Mouse (Mus musculus) limb, embryonic 14.5 days (tissue): ENCODE measurements around the gene Rbm20. TPM values are rescaled to one million over a fixed set of nuclear protein-coding genes. Genes with fewer than 3 reads are reported as not detected.

ENCODE experiments used
- ATAC-seq: fragments of 200-750 bp; cut with Nextera tagmentation; 2 replicates; pipeline ENCODE4 v1.8.0; 2017; ENCODE audit warnings: low read depth, moderate number of reproducible peaks, moderate TSS enrichment; ENCODE audit not compliant: low FRiP score
- DNase-seq: peaks from one replicate; pipeline ENCODE4 v3.0.0-alpha.2; 2015; ENCODE audit warnings: low spot score
- H3K27ac ChIP-seq: fragments of 300-500 bp; sonication (generic); replicated peaks from 2 replicates; pipeline ENCODE4 v1.5.1; 2014; ENCODE audit warnings: low read depth, mild to moderate bottlenecking, low read length, moderate library complexity, mixed read lengths
- H3K27me3 ChIP-seq: fragments of 300-500 bp; sonication (generic); 2 replicates; pipeline ENCODE4 v1.6.1; 2014; ENCODE audit warnings: low read length, mixed read lengths; ENCODE audit not compliant: control insufficient read depth, insufficient read depth
- H3K36me3 ChIP-seq: fragments of 300-500 bp; sonication (generic); 2 replicates; pipeline ENCODE4 v1.6.1; 2014; ENCODE audit warnings: mild to moderate bottlenecking, low read length, moderate library complexity, mixed read lengths; ENCODE audit not compliant: control insufficient read depth, insufficient read depth
- H3K4me1 ChIP-seq: fragments of 300-500 bp; sonication (generic); 2 replicates; pipeline ENCODE4 v1.6.1; 2014; ENCODE audit warnings: antibody characterized with exemption, low read length, mixed read lengths; ENCODE audit not compliant: control insufficient read depth, insufficient read depth
- H3K4me2 ChIP-seq: fragments of 300-500 bp; sonication (generic); replicated peaks from 2 replicates; pipeline ENCODE4 v1.6.1; 2014; ENCODE audit warnings: low read depth, mild to moderate bottlenecking, low read length, moderate library complexity; ENCODE audit not compliant: severe bottlenecking
- H3K4me3 ChIP-seq: fragments of 300-500 bp; sonication (generic); replicated peaks from 2 replicates; pipeline ENCODE4 v1.5.1; 2014; ENCODE audit warnings: low read length
- H3K9ac ChIP-seq: fragments of 300-500 bp; sonication (generic); 2 replicates; pipeline ENCODE4 v1.6.1; 2014; ENCODE audit warnings: mild to moderate bottlenecking, low read depth, low read length, moderate library complexity; ENCODE audit not compliant: severe bottlenecking
- H3K9me3 ChIP-seq: fragments of 300-500 bp; sonication (generic); 2 replicates; pipeline ENCODE4 v1.6.1; 2016; ENCODE audit warnings: low read length; ENCODE audit not compliant: control insufficient read depth
- POLR2A ChIP-seq: fragments of 200-500 bp; IDR thresholded peaks from 2 replicates; pipeline ENCODE4 v1.8.0; 2012; ENCODE audit warnings: inconsistent platforms, mild to moderate bottlenecking, moderate library complexity, borderline replicate concordance; ENCODE audit not compliant: insufficient read depth, insufficient read length; ENCODE audit errors: extremely low read depth
- WGBS: fragments of 180-500 bp; shearing (Covaris S2); extraction: QIAGEN DNeasy Blood & Tissue Kit; methylation state at CpG from one replicate; pipeline ENCODE4 v1.1.7; 2014; 5-methylcytosine and 5-hydroxymethylcytosine counted together
- polyA plus RNA-seq, 2 experiments: library from polyadenylated mRNA; depleted of rRNA in 1 of 2; stranded (reverse) in 1 of 2; unstranded in 1 of 2; fragments of >200 nt; fragmentation: Nextera tagmentation in 1 of 2; extraction: Ambion mirVana in 1 of 2; gene quantifications; 2 replicates each; pipeline versions ENCODE4 v1.2.1 to v1.2.3; 2012 to 2014

Gene Rbm20
- polyA plus RNA-seq, 2 experiments, result 5.5 to 10.0 TPM

- Histone ChIP-seq H3K9ac (no peak overlapping the region), H3K27ac (no peak overlapping the region), H3K36me3 (no peaks in the 10 kb centered on the region), H3K4me3 (no peak overlapping the region), H3K9me3 (no peaks in the 10 kb centered on the region), H3K4me1 (peaks cover 12% of the 10 kb centered on the region), H3K4me2 (no peak overlapping the region), H3K27me3 (no peaks in the 10 kb centered on the region)
- 91% methylated on average over 5 of the region's 5 CpGs for WGBS
- DNase-seq (no peak), ATAC-seq (no peak)
- no peak for TF ChIP-seq POLR2A
Observed at GRCm38 (mm10) chr19:53722186-53722585, 45.1 kb downstream of the Rbm20 start.

DNA sequence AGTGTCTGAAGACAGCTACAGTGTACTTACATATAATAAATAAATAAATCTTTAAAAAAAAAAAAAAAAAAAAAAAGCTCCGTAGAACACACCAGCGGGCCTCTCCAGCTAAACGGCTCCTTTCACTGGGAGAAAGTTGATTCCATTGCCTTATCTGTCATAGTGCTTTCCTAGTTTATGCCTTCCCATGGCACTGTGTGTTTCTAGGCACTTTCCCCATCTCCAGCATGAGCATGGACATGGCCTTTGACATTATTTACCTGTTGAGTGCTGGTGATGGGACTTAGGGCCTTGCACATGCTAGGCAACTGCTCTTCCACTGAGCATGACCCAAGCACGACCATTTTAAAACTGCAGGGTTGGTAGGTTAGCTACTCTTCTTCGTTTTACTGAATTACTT, 46.9 kb downstream of the Rbm20 start:
- Histone ChIP-seq H3K4me2 (no peak overlapping the region), H3K27me3 (no peaks in the 10 kb centered on the region), H3K36me3 (no peaks in the 10 kb centered on the region), H3K9ac (no peak overlapping the region), H3K9me3 (no peaks in the 10 kb centered on the region), H3K4me1 (peaks cover 20% of the 10 kb centered on the region), H3K27ac (no peak overlapping the region), H3K4me3 (no peak overlapping the region)
- no peak for TF ChIP-seq POLR2A
- DNase-seq (no peak), ATAC-seq (no peak)
- WGBS, result 85% methylated on average over 5 of the region's 5 CpGs

- WGBS, result 10% methylated on average over 12 of the region's 12 CpGs
- H3K27me3 ChIP-seq, result no peaks in the 10 kb centered on the region
- no peaks in the 10 kb centered on the region for H3K36me3 ChIP-seq
Observed at GRCm38 (mm10) chr19:53726340-53726739, 49.2 kb downstream of the Rbm20 start.

GRCm38 (mm10) chr19:53726755-53727154, 49.6 kb downstream of the Rbm20 start:
- no peak for TF ChIP-seq POLR2A
- peak; percentile 13; the same call in 1 of the 2 replicates for ATAC-seq
- no peak overlapping the region for H3K4me2 ChIP-seq

More at GRCm38 (mm10) chr19:53726340-53726739, 49.2 kb downstream of the Rbm20 start:
- H3K9ac ChIP-seq, result no peak overlapping the region
- DNase-seq (peak; percentile 56), ATAC-seq (peak; percentile 81)
- peaks cover 20% of the 10 kb centered on the region for H3K4me1 ChIP-seq
- H3K4me3 ChIP-seq, result peak overlapping the region; percentile 9; the same call in 1 of the 2 replicates
- TF ChIP-seq POLR2A, result no peak
- no peaks in the 10 kb centered on the region for H3K9me3 ChIP-seq
- H3K4me2 ChIP-seq, result peak overlapping the region; percentile 38
- no peak overlapping the region for H3K27ac ChIP-seq

DNA sequence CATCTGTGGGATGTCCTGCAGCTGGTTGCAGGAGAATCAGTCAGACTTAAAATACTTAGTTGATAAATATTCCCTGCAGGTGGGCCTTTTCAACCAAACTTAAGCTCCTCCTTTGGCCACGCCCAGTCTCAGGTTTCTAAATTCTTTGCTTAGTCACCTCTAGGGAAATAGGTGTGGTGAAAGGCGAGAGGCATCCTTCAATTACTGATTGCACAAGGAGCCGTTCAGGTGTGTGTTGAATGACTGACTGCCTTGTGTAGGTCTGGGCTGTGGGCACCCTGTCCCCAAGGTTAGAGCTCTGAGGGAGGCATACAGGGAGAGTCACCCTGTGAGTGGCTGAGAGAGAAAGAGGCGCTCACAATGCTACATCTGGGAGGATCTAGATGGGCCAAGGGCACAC, 50.2 kb downstream of the Rbm20 start:
- Histone ChIP-seq H3K9me3 (no peaks in the 10 kb centered on the region), H3K9ac (no peak overlapping the region), H3K4me1 (peaks cover 20% of the 10 kb centered on the region), H3K36me3 (no peaks in the 10 kb centered on the region), H3K4me3 (no peak overlapping the region), H3K27me3 (no peaks in the 10 kb centered on the region), H3K4me2 (no peak overlapping the region), H3K27ac (no peak overlapping the region)
- no peak for TF ChIP-seq POLR2A
- no peak for ATAC-seq
- DNase-seq, result peak; percentile 28
- WGBS, result 50% methylated on average over 4 of the region's 4 CpGs

More at GRCm38 (mm10) chr19:53726755-53727154, 49.6 kb downstream of the Rbm20 start:
- Histone ChIP-seq H3K4me1 (peaks cover 20% of the 10 kb centered on the region), H3K27ac (no peak overlapping the region), H3K27me3 (no peaks in the 10 kb centered on the region), H3K9ac (no peak overlapping the region), H3K4me3 (no peak overlapping the region), H3K9me3 (no peaks in the 10 kb centered on the region), H3K36me3 (no peaks in the 10 kb centered on the region)
- no peak for DNase-seq
- 63% methylated on average over 11 of the region's 11 CpGs for WGBS
